Mouse (Mus musculus) T-cell, adult 2 months (primary cell): ENCODE results near the gene Tsnaxip1.

Experiments used
- DNase-seq: peaks from one replicate; pipeline ENCODE4 v3.0.0; 2022; ENCODE audit warnings: low spot score

The Tsnaxip1 gene

GRCm38 (mm10) chr8:105826861-105827848, at the start of gene Tsnaxip1, which contains the start of gene Ranbp10:
Gene Tsnaxip1 (plus strand): TSS chr8:105827731.
Gene Ranbp10 (minus strand): TSS chr8:105827350.
- peak; percentile 98 for DNase-seq

DNA sequence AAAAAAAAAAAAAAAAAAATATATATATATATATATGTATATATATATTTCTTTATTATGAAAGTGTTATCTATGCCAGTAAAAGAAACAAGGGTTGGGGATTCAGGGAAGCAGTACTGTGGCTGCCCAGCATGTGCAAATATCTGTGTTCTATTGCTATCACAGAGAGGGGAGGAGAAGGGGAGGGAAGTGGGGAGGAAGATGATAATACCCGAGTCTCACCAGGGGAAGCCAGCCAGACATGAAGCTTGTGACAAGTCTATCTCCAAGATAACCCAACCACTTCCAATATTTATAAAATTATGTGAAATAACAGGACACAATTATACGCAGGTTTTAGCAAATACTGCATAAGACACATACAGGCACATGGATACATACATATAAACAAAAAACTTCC, 49.7 kb upstream of the Tsnaxip1 start:
- DNase-seq = no peak

- no peak for DNase-seq
These were observed 47.2 kb upstream of the Tsnaxip1 start for GRCm38 (mm10) chr8:105780298-105780697.

DNA sequence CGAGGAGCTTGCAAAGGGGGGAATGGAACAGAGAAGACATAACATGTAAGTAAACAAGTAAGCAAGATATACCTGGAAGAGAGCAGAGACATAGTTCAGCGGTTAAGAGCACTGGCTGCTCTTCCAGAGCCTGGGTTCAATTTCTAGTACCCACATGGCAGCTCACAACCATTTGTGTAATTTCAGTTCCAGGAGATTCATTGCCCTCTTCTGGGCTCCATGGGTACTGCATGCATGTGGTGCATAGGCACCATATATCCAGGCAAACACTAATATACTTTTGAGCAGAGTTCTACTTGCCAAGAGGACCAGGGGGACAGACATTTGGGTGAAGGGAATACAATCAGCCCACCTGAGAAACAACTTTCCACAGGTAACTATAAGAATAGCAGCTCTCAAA, 39.3 kb upstream of the Tsnaxip1 start:
- DNase-seq = peak; percentile 66

DNA sequence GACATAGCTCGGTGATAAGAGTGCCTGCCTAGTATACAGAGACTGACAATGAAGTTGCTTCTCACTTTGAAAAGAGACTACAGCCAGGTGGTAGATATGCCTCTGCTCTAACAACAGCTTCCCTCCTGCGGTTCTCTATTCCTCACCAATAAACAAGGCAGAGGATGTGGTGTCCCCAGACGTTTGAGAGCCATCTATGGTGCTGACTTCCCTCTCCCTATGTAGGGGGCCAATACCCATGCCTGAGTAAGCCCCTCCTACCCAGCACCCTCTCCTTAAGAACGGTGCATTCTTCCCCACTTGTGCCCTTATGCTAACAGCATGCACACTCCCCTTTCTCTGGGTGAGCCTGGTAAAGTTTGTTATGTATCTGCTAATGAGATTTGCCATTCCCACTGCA, 38.6 kb upstream of the Tsnaxip1 start:
- peak; percentile 61 for DNase-seq

GRCm38 (mm10) chr8:105789626-105790025, 37.9 kb upstream of the Tsnaxip1 start:
- DNase-seq = no peak

- no peak for DNase-seq
These were observed 34.2 kb upstream of the Tsnaxip1 start for GRCm38 (mm10) chr8:105793331-105793730.

DNA sequence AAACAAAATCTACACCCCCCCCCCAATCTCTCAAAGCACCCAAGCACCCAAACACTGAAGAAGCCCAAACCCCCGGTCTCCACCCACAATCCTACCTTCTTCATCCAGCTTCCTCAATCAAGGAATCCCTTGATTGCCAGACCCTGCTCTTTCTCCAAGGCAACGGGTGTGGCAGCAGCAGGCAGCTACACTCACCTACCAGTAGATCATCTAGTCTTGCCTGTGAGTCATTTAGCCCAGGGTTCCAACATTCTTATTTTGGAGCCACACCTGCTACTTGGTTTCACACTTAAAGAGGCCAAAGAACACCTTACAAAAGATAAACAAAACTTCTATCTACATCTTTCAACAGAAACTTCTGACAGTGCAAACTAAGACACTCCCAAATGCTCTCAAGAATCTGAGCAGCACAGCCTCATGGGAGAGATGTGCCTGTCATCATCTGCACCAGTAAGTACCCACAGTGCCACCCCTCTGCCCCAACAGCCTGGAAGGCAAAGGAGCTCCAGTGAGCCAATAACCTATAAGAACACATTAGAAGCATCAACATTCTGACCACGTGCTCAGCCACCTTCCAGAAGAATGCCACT, 33.4 kb upstream of the Tsnaxip1 start:
- DNase-seq = no peak

- DNase-seq = no peak
These were observed 31.7 kb upstream of the Tsnaxip1 start for GRCm38 (mm10) chr8:105795785-105796184.

GRCm38 (mm10) chr8:105798408-105798807, 29.1 kb upstream of the Tsnaxip1 start:
- DNase-seq = no peak

GRCm38 (mm10) chr8:105799091-105799812, 28.3 kb upstream of the Tsnaxip1 start:
- DNase-seq = no peak

DNA sequence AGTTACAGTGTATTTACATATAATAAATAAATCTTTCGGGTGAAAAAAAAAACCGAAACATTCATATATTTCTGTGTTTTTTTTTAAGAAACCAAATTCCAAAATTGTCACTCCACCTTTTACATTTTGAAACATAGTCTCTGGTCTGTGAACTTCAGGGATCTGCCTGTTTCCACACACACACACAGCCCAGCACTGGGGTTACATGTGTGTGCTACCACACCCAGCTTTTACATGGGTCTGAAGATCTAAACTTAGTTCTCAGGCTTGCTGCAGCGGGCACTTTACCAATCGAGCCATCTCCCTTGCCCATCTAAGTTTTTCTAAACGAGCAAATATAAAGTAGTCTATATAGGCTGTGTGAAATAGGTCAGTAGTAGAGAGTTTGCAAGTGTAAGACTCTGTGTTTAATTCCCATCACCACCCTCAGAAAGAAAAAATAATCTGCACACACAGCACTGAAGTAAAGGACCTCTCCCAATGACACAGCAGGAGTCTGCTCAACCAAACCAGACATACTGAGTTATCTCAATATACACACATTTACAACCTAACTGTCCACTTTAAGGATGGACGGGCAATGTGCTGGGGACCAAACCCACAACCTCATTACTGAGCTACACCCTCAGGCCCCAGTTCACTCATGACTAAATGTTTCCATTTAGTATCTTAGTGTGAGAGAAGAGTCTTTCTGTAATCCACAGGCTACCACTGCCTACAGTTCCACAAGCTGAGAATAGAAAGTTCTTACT, 26.2 kb upstream of the Tsnaxip1 start:
- DNase-seq = no peak

DNA sequence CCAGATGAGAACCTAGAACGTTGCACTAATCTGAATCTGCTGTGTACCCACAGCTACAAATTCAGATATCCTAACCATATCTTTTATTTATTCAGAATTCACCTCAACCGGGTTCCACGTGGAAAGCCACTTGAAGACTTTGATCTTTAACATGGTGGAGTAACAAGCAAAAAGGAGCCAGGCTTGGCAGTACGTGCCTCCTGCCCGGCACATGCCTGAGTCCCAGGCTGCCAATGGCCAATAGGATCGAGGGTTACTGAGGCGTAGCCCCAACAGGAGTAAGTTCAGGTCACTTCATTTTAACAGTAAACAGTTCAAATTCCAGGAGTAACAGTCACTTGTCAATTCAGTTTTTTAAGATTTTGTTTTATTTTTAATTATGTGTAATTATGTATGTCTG, 22.7 kb upstream of the Tsnaxip1 start:
- DNase-seq = no peak

DNA sequence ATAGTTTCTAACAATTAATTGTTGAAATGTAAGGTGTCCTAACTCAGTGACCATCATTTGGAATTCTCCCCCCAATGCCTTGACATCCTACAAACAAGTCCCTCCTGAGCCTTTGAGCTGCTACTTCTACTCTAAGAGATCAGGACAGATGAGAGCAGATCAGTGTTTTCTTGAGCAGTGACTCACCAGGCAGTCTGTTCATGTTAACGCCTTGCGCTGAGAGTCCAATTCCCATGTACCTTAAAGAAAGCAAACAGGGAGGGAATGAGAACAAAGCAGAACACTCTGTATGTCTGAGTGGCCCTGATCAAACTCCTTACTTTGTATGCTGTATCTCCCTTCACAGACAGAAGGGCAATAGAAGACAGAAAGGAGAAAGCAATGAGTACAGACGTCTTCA, 22.2 kb upstream of the Tsnaxip1 start:
- DNase-seq = no peak

DNA sequence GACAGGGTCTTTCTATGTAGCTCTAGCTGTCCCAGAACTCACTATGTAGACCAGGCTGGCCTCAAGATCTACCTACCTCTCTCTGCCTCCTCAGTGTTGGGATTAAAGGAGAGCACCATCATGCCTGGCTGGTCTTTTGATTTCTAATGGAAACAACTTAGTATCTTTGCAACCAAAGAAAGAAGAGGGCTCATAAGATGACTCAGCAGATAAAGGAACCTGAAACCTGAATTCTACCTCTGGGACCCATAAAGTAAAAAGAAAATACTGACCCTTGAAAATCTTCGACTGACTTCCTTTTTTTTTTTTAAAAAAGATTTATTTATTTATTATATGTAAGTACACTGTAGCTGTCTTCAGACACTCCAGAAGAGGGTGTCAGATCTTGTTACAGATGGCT, 21.6 kb upstream of the Tsnaxip1 start:
- no peak for DNase-seq

DNA sequence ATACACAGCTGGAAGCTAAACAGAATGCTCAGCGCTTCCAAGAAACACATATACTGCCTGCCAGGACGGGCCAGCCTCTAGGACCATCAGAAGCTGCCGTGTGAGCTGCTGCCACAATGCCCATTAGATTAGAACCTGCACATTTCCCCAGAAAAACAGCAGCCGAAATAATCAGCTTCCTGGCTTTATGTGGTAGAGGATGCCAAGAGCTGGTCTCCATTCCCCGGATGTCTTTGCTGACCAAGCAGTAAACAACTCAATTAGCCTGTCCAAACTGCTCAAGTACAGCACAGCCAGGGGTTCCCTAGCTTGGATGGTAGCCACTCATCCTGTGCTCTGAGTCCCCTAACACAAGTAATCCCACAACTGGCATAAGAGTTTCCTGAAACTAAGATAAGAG, 19.8 kb upstream of the Tsnaxip1 start:
- DNase-seq = no peak

DNA sequence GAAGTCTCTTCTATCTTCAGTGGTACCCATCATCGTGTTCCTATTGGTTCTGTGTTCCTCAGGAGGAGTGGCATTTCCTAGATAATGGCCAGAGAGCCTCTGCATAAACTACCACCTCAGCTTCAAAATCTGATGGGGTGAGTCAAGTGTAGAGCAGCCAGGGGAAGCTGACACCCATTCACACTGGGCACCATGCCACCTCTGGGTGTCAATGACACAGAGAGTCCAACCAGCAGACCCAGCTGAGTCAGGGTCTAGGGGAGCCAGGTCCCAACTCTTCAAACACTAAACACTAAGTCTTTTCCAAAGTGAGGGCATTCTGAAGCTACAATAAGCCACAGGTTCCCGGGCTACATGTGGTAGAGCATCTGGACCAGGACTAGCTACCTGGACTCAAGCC, 19.1 kb upstream of the Tsnaxip1 start:
- no peak for DNase-seq

DNA sequence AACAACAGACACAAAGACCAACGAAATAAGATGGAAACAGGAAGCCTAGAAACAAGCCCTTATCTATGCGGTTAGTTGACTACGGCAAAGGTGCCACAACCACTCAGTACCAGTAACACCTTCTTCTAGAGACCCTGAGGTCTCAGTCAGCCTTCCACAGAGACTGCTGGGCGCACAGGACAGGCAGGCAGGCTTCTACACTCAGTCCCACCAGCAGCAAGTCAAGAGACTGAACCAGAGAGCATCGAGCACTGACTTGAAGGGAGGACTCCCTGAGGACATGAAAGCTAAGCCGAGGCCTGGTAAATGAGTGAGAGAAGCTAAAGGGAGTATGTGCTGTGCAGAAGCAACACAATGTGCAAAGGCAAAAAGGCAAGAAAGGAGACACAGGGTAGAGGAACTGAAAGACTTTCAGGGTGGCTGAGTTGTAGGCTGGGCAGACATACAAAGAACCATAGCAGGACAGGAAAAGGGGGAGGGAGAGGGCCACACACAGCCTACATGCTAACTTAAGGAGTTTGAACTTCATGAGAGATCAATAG, 17.2 kb upstream of the Tsnaxip1 start:
- peak; percentile 50 for DNase-seq

DNA sequence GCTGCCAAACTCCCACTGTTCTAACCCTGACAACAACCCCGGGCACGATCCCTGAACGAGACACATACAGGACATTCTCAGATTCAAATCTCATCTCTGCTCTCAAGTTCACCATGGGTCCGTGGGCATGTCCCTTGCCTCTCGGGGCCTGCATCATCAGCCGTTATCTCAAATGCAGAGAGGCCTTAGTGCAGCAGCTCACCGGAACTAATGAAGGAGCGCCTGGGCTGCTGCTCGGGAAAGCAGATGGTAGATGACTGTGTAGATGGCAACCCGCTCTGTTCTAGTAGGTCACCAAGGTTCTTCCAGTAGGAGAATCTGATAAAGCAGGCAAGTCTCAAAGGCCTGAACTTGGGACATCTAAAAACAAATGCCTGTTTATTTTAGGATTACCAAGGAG, 16.5 kb upstream of the Tsnaxip1 start:
- no peak for DNase-seq

DNA sequence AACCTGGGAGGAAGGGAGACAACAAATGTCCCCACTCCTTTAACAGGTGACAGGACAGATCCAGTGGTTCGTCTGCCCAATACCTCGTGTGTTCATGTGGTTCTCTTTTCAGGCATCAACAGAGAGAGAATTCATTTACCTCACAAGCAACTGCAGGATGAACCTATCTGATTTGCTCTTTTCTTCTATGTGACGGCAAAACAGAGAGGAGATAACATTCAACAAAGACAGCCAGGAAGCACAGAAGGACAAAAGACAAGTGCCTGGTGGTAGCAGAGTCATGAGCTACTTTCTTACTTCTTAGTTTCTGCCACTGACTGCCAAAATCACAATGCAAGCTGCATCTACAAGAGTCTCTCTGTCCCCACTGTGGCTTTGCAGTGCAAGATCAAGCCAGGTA, 16.0 kb upstream of the Tsnaxip1 start:
- DNase-seq = peak; percentile 18

- no peak for DNase-seq
These were observed 15.0 kb upstream of the Tsnaxip1 start for GRCm38 (mm10) chr8:105812511-105812910.

- no peak for DNase-seq
These were observed 14.3 kb upstream of the Tsnaxip1 start for GRCm38 (mm10) chr8:105813241-105813640.
